Mouse (Mus musculus) embryonic facial prominence, embryonic 13.5 days (tissue): ENCODE data around the gene Ablim1. TPM values are rescaled to one million over a fixed set of nuclear protein-coding genes. Genes with fewer than 3 reads are reported as not detected.

Experiments used
- ATAC-seq: fragments of 200-750 bp; cut with Nextera tagmentation; 2 replicates; pipeline ENCODE4 v1.8.0; 2017; ENCODE audit warnings: low read depth; ENCODE audit not compliant: insufficient number of reproducible peaks, insufficient read depth, low FRiP score, low TSS enrichment
- H3K27ac ChIP-seq: fragments of 300-500 bp; sonication (generic); 2 replicates; pipeline ENCODE4 v1.5.1; 2015; ENCODE audit warnings: moderate library complexity, mild to moderate bottlenecking, inconsistent platforms
- H3K27me3 ChIP-seq: fragments of 300-500 bp; sonication (generic); 2 replicates; pipeline ENCODE4 v1.6.1; 2015; ENCODE audit warnings: mild to moderate bottlenecking, inconsistent platforms
- H3K36me3 ChIP-seq: fragments of 300-500 bp; sonication (generic); 2 replicates; pipeline ENCODE4 v1.6.1; 2015; ENCODE audit warnings: mild to moderate bottlenecking, inconsistent platforms
- H3K4me1 ChIP-seq: fragments of 300-500 bp; sonication (generic); 2 replicates; pipeline ENCODE4 v1.6.1; 2015; ENCODE audit warnings: inconsistent platforms
- H3K4me2 ChIP-seq: fragments of 300-500 bp; sonication (generic); 2 replicates; pipeline ENCODE4 v1.6.1; 2015; ENCODE audit warnings: moderate library complexity, mild to moderate bottlenecking, inconsistent platforms
- H3K4me3 ChIP-seq: fragments of 300-500 bp; sonication (generic); 2 replicates; pipeline ENCODE4 v1.5.1; 2015; ENCODE audit warnings: mild to moderate bottlenecking, inconsistent platforms
- H3K9ac ChIP-seq: fragments of 300-500 bp; sonication (generic); 2 replicates; pipeline ENCODE4 v1.6.1; 2015; ENCODE audit warnings: mild to moderate bottlenecking, inconsistent platforms
- H3K9me3 ChIP-seq: fragments of 300-500 bp; sonication (generic); 2 replicates; pipeline ENCODE4 v1.6.1; 2016; ENCODE audit warnings: inconsistent platforms
- WGBS: fragments of 180-500 bp; shearing (Covaris S2); methylation state at CpG from one replicate; pipeline ENCODE4 v1.1.7; 2015; ENCODE audit warnings: mixed read lengths; 5-methylcytosine and 5-hydroxymethylcytosine counted together
- polyA plus RNA-seq: library from polyadenylated mRNA; unstranded; fragments of >200 nt; fragmentation: Nextera tagmentation; extraction: Ambion mirVana; gene quantifications from 2 replicates; pipeline ENCODE4 v1.2.1, GENCODE M21; 2015

Gene Ablim1
- polyA plus RNA-seq, 1 experiment from 2014 or later: 33.3 TPM

DNA sequence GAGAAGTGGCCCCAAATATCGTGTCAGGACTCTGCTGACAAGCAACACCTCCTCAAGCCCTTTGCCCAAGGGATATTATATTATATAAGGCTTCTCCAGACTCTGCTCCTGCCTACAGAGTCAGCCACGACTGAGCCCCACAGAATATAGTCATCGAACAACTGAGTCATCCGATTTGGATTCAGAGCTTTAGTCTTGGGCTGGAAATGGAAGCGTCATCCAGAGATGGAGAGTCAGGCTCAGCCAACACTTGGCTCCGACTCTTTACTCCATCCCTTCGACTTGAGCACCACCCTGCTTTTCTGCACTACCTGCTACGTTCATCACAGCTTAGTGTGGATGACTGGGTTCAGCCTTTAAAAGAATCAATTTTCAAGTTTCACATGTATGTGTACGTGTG lies 17.3 kb downstream of the Ablim1 start:
- Histone ChIP-seq H3K4me3 (no peak overlapping the region), H3K36me3 (no peaks in the 10 kb centered on the region), H3K9ac (no peak overlapping the region), H3K9me3 (no peaks in the 10 kb centered on the region), H3K4me2 (no peak overlapping the region), H3K27ac (no peak overlapping the region), H3K4me1 (no peaks in the 10 kb centered on the region), H3K27me3 (no peaks in the 10 kb centered on the region)
- WGBS: 92% methylated on average over 9 of the region's 9 CpGs
- ATAC-seq: no peak

DNA sequence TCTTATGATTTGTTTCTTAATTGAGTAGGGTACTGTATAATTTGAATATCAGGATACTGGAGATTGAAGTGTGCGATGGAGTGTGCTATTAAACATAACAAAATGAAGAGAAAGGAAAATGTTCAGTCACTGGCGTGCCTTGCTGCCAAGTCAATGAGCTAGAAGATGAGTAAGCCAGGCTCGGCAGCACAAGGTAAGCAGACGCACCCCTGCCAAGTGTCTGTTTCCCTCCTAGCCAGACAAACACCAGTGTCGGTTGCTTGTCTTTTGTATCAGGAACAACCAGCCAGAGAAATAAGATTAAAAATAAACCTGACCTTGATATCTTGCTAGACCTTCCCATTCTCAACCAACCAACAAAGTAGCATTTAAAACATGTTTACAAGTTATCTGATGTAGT lies 18.2 kb downstream of the Ablim1 start:
- H3K4me1 ChIP-seq: no peaks in the 10 kb centered on the region
- no peak overlapping the region for H3K27ac ChIP-seq
- WGBS: 79% methylated on average over 5 of the region's 5 CpGs
- no peaks in the 10 kb centered on the region for H3K27me3 ChIP-seq
- H3K9me3 ChIP-seq: no peaks in the 10 kb centered on the region
- ATAC-seq: no peak
- no peak overlapping the region for H3K9ac ChIP-seq
- H3K36me3 ChIP-seq: no peaks in the 10 kb centered on the region
- H3K4me3 ChIP-seq: no peak overlapping the region
- H3K4me2 ChIP-seq: no peak overlapping the region

DNA sequence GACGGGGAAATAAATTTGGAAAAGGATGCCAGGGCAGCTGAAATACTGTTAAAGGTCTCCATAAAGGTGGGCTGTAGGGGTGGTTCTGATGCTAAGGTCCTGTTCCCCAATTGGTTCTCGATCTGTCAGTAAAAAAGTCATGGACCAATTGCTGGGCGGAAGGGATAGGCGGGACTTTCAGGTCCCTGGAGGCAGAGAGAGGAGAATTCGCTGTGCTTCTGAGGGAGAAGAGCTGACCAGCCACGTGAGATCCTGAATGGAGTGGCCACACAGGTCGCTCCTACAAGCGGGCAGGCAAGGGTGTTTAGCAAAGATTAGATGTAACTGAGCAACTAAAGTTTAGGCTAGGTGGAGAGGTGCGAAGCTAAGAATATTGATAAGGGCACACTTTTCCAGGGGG lies 19.2 kb downstream of the Ablim1 start:
- ATAC-seq: no peak
- no peaks in the 10 kb centered on the region for H3K27me3 ChIP-seq
- no peak overlapping the region for H3K4me2 ChIP-seq
- H3K4me1 ChIP-seq: no peaks in the 10 kb centered on the region
- 58% methylated on average over 9 of the region's 9 CpGs for WGBS
- H3K27ac ChIP-seq: no peak overlapping the region
- no peak overlapping the region for H3K4me3 ChIP-seq
- H3K36me3 ChIP-seq: no peaks in the 10 kb centered on the region
- H3K9me3 ChIP-seq: no peaks in the 10 kb centered on the region
- no peak overlapping the region for H3K9ac ChIP-seq

GRCm38 (mm10) chr19:57294356-57294755 lies 20.4 kb downstream of the Ablim1 start:
- Histone ChIP-seq H3K9ac (no peak overlapping the region), H3K27ac (no peak overlapping the region), H3K36me3 (no peaks in the 10 kb centered on the region), H3K4me3 (no peak overlapping the region), H3K9me3 (no peaks in the 10 kb centered on the region), H3K4me1 (no peaks in the 10 kb centered on the region), H3K27me3 (no peaks in the 10 kb centered on the region), H3K4me2 (no peak overlapping the region)
- 85% methylated on average over 4 of the region's 4 CpGs for WGBS
- ATAC-seq: no peak

DNA sequence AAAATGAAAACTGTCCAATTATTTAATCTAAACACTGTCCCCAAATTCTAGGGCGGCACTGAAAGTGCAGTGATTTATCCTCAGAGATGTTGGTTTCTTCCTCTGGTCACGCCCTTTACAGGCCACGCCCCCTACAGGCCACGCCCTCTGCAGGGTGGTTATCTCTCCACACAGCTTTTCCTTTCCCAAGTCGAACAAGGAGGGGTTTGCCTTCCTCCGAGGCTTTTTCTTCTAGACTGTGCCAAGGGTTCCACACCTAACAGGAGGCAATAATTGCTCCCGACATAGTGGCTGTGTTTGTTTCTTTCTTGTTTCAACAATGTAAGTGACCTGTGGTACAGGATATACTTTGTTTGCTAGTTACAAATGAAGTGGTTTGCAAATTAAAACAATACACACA lies 21.0 kb downstream of the Ablim1 start:
- Histone ChIP-seq H3K4me1 (no peaks in the 10 kb centered on the region), H3K4me3 (no peak overlapping the region), H3K27ac (no peak overlapping the region), H3K27me3 (no peaks in the 10 kb centered on the region), H3K9ac (no peak overlapping the region), H3K36me3 (no peaks in the 10 kb centered on the region), H3K9me3 (no peaks in the 10 kb centered on the region), H3K4me2 (no peak overlapping the region)
- WGBS: 36% methylated on average over 7 of the region's 7 CpGs
- no peak for ATAC-seq

DNA sequence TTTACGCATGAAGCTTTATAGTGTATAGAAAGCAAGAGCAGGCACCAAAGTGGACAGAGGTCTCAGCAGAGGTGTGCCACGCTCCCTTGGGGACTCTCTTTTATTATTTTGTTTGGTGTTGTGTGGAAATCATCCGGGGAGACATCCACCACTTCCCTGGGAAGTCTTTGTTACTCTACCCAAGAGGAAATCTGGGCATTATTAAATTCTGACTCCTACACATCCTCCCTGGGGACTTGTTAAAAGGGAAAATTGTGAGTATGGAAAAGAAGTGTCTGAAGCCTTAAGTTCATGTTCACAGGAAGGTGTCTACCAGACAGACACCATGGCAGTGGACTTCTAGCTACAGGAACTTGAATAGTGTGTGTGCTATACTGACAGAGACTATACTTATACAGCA lies 31.4 kb downstream of the Ablim1 start:
- Histone ChIP-seq H3K27ac (no peak overlapping the region), H3K4me2 (no peak overlapping the region), H3K27me3 (0 out of 2 replicates have a peak, but pooled peaks cover 3% of the 10 kb centered on the region), H3K9ac (no peak overlapping the region), H3K9me3 (peaks cover 4% of the 10 kb centered on the region; the same call in 1 of the 2 replicates), H3K4me1 (0 out of 2 replicates have a peak, but pooled peaks cover 3% of the 10 kb centered on the region), H3K4me3 (no peak overlapping the region), H3K36me3 (no peaks in the 10 kb centered on the region)
- WGBS: 68% methylated on average over 3 of the region's 3 CpGs
- no peak for ATAC-seq

DNA sequence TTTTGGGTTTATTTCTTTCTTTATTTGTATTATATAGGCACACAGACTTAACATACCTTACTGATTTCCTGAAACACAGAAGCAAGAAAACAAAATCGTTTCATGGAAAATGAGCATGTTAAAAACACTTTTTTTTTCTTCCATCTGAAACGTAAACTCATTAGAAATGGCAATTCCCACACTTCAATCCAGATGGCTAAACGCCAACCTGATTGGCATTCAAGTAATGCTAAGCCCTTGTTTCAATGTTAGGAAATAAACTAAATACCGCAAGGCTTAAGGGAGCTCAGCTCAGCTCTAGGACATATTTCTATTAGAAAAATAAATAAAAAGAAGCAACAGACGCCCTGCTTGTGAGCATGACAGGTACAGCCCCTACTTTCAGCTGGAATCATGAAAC lies 32.1 kb downstream of the Ablim1 start:
- Histone ChIP-seq H3K27ac (no peak overlapping the region), H3K27me3 (0 out of 2 replicates have a peak, but pooled peaks cover 3% of the 10 kb centered on the region), H3K4me3 (no peak overlapping the region), H3K4me1 (0 out of 2 replicates have a peak, but pooled peaks cover 3% of the 10 kb centered on the region), H3K36me3 (no peaks in the 10 kb centered on the region), H3K9me3 (peaks cover 4% of the 10 kb centered on the region; the same call in 1 of the 2 replicates), H3K4me2 (no peak overlapping the region), H3K9ac (no peak overlapping the region)
- 28% methylated on average over 5 of the region's 5 CpGs for WGBS
- ATAC-seq: no peak

GRCm38 (mm10) chr19:57279666-57280065 lies 35.1 kb downstream of the Ablim1 start:
- Histone ChIP-seq H3K27ac (no peak overlapping the region), H3K4me3 (no peak overlapping the region), H3K9me3 (no peaks in the 10 kb centered on the region), H3K27me3 (0 out of 2 replicates have a peak, but pooled peaks cover 3% of the 10 kb centered on the region), H3K36me3 (no peaks in the 10 kb centered on the region), H3K4me1 (peaks cover 21% of the 10 kb centered on the region), H3K4me2 (no peak overlapping the region), H3K9ac (no peak overlapping the region)
- 76% methylated on average over 4 of the region's 4 CpGs for WGBS
- ATAC-seq: no peak

GRCm38 (mm10) chr19:57278263-57278662 lies 36.5 kb downstream of the Ablim1 start:
- WGBS: 76% methylated on average over 8 of the region's 8 CpGs
- 0 out of 2 replicates have a peak overlapping the region, but pooled peaks have one; percentile 7 for H3K27ac ChIP-seq

GRCm38 (mm10) chr19:57277010-57277409 lies 37.7 kb downstream of the Ablim1 start:
- no peaks in the 10 kb centered on the region for H3K36me3 ChIP-seq
- no peak for ATAC-seq
- H3K9me3 ChIP-seq: no peaks in the 10 kb centered on the region
- 54% methylated on average over 6 of the region's 6 CpGs for WGBS
- no peak overlapping the region for H3K4me2 ChIP-seq
- no peak overlapping the region for H3K27ac ChIP-seq
- no peak overlapping the region for H3K9ac ChIP-seq
- peaks cover 45% of the 10 kb centered on the region for H3K4me1 ChIP-seq
- 0 out of 2 replicates have a peak, but pooled peaks cover 3% of the 10 kb centered on the region for H3K27me3 ChIP-seq
- H3K4me3 ChIP-seq: no peak overlapping the region

More at GRCm38 (mm10) chr19:57278263-57278662, 36.5 kb downstream of the Ablim1 start:
- Histone ChIP-seq H3K4me1 (peaks cover 35% of the 10 kb centered on the region), H3K27me3 (0 out of 2 replicates have a peak, but pooled peaks cover 3% of the 10 kb centered on the region), H3K36me3 (no peaks in the 10 kb centered on the region), H3K4me3 (no peak overlapping the region), H3K9ac (no peak overlapping the region), H3K9me3 (no peaks in the 10 kb centered on the region), H3K4me2 (no peak overlapping the region)
- no peak for ATAC-seq

- no peaks in the 10 kb centered on the region for H3K36me3 ChIP-seq
- H3K9me3 ChIP-seq: no peaks in the 10 kb centered on the region
- 0 out of 2 replicates have a peak overlapping the region, but pooled peaks have one; percentile 10 for H3K4me3 ChIP-seq
- peak overlapping the region; percentile 46 for H3K4me2 ChIP-seq
- H3K27me3 ChIP-seq: no peaks in the 10 kb centered on the region
- ATAC-seq: no peak
- H3K4me1 ChIP-seq: peaks cover 50% of the 10 kb centered on the region
- WGBS: 41% methylated on average over 15 of the region's 15 CpGs
- H3K9ac ChIP-seq: peak overlapping the region; percentile 7; the same call in 1 of the 2 replicates
- peak overlapping the region; percentile 7; the same call in 1 of the 2 replicates for H3K27ac ChIP-seq
Measured at GRCm38 (mm10) chr19:57275166-57275953, 39.4 kb downstream of the Ablim1 start.

DNA sequence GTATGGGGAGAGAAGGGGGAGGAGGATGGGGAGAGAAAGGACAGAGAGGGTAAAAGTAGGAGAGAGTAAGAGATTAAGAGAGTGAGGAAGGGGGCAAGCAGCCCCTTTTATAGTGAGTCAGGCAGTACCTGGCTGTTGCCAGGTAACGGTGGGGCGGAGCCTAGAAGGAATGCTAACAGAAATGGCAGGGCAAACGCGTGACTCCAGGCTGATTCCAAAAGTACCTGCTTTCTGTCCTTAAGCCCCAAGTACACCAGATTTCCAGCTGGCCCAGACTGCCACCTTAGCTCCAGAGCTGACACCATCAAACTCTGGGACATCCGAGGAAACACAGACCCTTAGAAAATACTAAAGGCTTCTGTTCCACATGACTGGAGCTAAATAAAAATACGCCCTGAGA lies 40.0 kb downstream of the Ablim1 start:
- peak overlapping the region; percentile 7; the same call in 1 of the 2 replicates for H3K9ac ChIP-seq
- H3K9me3 ChIP-seq: no peaks in the 10 kb centered on the region
- ATAC-seq: no peak
- no peaks in the 10 kb centered on the region for H3K36me3 ChIP-seq
- H3K27ac ChIP-seq: peak overlapping the region; percentile 7; the same call in 1 of the 2 replicates
- WGBS: 26% methylated on average over 6 of the region's 6 CpGs
- H3K4me2 ChIP-seq: peak overlapping the region; percentile 46
- no peaks in the 10 kb centered on the region for H3K27me3 ChIP-seq
- peaks cover 50% of the 10 kb centered on the region for H3K4me1 ChIP-seq
- H3K4me3 ChIP-seq: peak overlapping the region; percentile 10; the same call in 1 of the 2 replicates
